Mouse (Mus musculus): Measurements from ENCODE around the gene Mov10l1.

The Mov10l1 gene

DNA sequence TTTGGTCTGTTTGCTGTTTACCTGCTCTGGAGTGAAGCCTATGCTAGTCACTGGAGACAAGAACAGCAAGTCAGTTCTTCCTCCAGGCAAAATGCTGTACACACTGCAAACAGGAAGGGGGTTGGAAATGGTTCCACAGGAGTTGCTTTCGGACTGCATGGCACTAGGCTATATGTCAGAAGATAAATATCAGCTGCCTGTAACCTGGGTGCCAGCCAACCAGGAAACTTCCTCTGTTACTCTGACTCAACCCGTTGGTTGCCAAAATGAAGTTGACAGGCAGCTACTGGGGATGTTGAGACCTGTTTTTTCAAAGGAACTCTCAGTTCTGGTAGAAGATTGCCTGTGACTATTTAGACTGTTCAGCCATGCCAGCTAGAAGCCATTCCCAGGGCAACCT is 6.5 kb downstream of the Mov10l1 start:
- TF ChIP-seq GATA4 (IDR thresholded peaks at IDR 0.05; ENCODE audit: insufficient replicate concordance, low read length), result no peak

GRCm38 (mm10) chr15:88998636-88999035 is 15.9 kb downstream of the Mov10l1 start:
- no peak for TF ChIP-seq GATA4 (IDR thresholded peaks at IDR 0.05; ENCODE audit: insufficient replicate concordance, low read length)

DNA sequence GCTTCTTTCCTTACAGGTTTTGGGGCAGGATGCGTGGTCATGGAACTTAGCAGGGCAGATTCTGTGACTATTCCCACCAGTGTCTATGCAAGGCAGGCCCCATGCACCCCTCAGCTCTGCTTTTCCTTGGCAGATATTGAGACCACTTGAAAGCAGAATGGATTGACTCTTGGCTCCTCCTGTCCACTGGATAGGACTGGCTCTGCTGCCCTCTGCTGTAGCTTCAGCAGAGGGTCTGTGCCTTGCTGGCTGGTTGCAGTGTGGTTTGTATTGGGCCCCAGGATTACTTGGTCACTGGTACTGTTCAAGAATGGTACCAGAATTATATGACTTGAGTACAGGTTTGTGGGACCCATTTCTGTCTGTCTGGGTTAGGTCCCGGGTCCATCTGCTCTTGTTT is 16.4 kb downstream of the Mov10l1 start:
- TF ChIP-seq GATA4 (IDR thresholded peaks at IDR 0.05; ENCODE audit: insufficient replicate concordance, low read length), result no peak

GRCm38 (mm10) chr15:89000367-89000766 is 17.7 kb downstream of the Mov10l1 start:
- no peak for TF ChIP-seq GATA4 (IDR thresholded peaks at IDR 0.05; ENCODE audit: insufficient replicate concordance, low read length)

GRCm38 (mm10) chr15:89001245-89001644 is 18.5 kb downstream of the Mov10l1 start:
- TF ChIP-seq GATA4 (IDR thresholded peaks at IDR 0.05; ENCODE audit: insufficient replicate concordance, low read length), result no peak

- TF ChIP-seq GATA4 (IDR thresholded peaks at IDR 0.05; ENCODE audit: insufficient replicate concordance, low read length), result no peak
These were observed 24.3 kb downstream of the Mov10l1 start for GRCm38 (mm10) chr15:89007002-89007401.

DNA sequence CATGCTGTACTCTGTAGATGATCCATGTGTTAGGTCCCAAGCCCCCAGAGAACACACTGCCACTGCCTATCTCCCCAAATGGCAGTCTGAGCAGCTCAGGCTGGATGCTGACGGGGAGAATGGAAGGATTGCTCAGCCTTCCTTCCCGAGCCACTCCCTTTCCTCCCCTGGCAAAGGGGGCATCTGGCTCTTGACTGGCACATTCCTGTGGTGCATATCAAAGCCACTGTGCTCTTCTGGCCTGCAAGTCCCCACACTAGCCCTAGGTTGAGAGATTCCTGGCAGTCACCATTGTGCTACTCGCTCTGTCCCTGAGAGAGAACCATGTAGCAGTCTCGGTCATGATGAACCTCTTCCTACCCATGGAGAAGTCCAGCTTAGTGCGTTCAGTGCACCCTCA is 25.1 kb downstream of the Mov10l1 start:
- no peak for TF ChIP-seq GATA4 (IDR thresholded peaks at IDR 0.05; ENCODE audit: insufficient replicate concordance, low read length)

DNA sequence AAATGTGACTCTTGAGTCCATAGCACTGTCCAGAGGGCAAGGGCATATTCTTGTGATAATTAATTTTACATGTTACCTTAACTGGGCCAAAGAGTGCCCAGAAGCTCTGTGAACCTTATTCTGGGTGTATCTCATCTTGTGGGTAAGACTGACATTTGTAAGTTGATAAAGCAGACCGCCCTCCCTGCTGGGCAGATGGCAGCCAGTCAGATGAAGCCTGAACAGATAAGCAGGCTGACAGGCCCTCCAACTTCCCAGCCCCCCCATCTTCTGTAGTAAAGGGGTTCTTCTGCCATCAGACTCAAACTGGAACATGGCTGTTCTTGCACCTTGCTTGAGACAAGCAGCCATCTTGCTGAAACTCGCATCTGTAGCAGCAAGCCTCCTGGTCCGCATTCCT is 34.0 kb downstream of the Mov10l1 start:
- TF ChIP-seq GATA4 (IDR thresholded peaks at IDR 0.05; ENCODE audit: insufficient replicate concordance, low read length), result no peak

- no peak for TF ChIP-seq GATA4 (IDR thresholded peaks at IDR 0.05; ENCODE audit: insufficient replicate concordance, low read length)
These were observed 37.4 kb downstream of the Mov10l1 start for GRCm38 (mm10) chr15:89020085-89020484.

GRCm38 (mm10) chr15:89020492-89020891 is 37.8 kb downstream of the Mov10l1 start:
- TF ChIP-seq GATA4 (IDR thresholded peaks at IDR 0.05; ENCODE audit: insufficient replicate concordance, low read length), result no peak

DNA sequence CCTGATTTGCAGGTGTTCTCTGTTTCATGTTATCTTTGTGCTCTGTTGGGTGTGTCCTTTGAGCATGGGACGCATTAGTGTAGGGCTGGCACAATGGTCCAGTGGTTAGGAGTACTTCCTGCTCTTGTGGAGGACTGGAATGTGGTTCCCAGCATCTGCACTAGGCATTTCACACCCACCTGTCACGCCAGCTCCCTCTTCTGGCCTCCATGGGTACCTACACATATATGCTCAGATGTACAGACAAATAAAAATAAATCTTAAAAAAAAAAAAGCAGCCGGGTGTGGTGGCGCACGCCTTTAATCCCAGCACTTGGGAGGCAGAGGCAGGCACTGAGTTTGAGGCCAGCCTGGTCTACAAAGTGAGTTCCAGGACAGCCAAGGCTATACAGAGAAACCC is 61.7 kb downstream of the Mov10l1 start:
- TF ChIP-seq GATA4 (IDR thresholded peaks at IDR 0.05; ENCODE audit: insufficient replicate concordance, low read length), result no peak

- no peak for TF ChIP-seq GATA4 (IDR thresholded peaks at IDR 0.05; ENCODE audit: insufficient replicate concordance, low read length)
These were observed 63.6 kb downstream of the Mov10l1 start for GRCm38 (mm10) chr15:89046356-89046755.

- no peak for TF ChIP-seq GATA4 (IDR thresholded peaks at IDR 0.05; ENCODE audit: insufficient replicate concordance, low read length)
These were observed 72.0 kb downstream of the Mov10l1 start for GRCm38 (mm10) chr15:89054666-89055065.

DNA sequence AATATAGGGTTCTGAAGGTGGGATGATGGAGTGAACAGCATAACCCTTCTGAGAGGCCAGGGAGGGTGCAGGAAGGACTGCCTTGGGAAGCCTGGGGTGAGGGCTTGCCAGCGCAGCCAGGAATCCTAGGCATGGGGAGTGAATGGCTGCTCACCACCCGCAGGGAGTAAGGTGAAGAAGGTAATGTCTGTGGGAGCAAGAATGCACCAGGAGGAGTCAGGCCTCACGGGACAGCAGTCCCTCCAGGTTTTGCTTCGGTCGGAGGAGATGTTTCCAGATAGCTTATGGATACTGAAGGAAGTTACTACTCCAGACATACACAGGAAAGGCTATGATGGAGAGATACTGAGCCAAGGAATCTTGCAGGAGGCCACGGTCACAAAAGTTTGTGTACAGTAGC is 76.0 kb downstream of the Mov10l1 start:
- no peak for TF ChIP-seq GATA4 (IDR thresholded peaks at IDR 0.05; ENCODE audit: insufficient replicate concordance, low read length)

GRCm38 (mm10) chr15:89059161-89059931 is 76.6 kb downstream of the Mov10l1 start, which contains the start of gene Panx2:
Gene Panx2 (plus strand): TSS chr15:89059734.
- no peak for TF ChIP-seq GATA4 (IDR thresholded peaks at IDR 0.05; ENCODE audit: insufficient replicate concordance, low read length)

GRCm38 (mm10) chr15:89060032-89060681 is 77.4 kb downstream of the Mov10l1 start:
- TF ChIP-seq GATA4 (IDR thresholded peaks at IDR 0.05; ENCODE audit: insufficient replicate concordance, low read length), result no peak
